27 mouse cellular contexts compared by ENCODE assay signal in the genomic region with DNA sequence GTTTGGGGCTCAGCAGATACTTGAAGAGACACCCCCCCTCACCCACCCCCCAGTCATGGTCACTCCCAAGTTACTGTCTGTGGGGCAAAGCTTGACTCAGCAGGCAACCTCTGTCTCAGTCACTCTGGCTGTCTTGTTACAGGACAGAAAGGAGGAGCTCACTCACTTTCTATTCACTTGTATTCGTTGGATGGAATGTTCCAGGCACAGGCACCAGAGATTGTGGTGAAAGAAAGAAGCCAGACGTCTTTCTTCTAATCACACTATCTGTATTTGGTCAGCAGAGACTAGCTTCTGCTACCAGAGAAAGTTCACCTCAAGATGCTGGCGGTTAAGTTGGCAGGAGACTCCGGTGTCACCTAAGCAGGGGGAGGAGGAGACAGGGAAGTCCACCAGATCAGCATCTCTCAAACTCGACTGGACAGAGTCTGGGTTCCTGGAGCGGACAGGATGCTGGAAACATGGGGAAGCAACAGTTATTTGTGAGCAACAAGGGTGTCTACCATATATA. TPM values are rescaled to one million over a fixed set of nuclear protein-coding genes. Genes with fewer than 3 reads are reported as not detected.
DNase-seq lines count a peak whose midpoint lies in the region; ATAC-seq and TF ChIP-seq lines count a peak whose summit lies in the region.
"Had no signal": no experiment of that assay in that cellular context is flagged by ENCODE, and none has a peak within 500 bp of the region (broad histone marks: within the 10 kb centered on the region; RNA-seq: fewer than 3 reads in every experiment).

No protein-coding gene starts in this region.

- TF ChIP-seq POLR2A in cerebellum, adult 2 months (IDR thresholded peaks at IDR 0.05; ENCODE audit: borderline replicate concordance, insufficient read depth, low read length) = no peak

- no peak for TF ChIP-seq CTCF in cerebellum, adult 2 months (IDR thresholded peaks at IDR 0.05; ENCODE audit: borderline replicate concordance, insufficient read depth, low read depth, low read length)

- WGBS in cerebellum, adult 2 months = 85% methylated on average over 6 of the region's 6 CpGs
- WGBS in heart, embryonic 13.5 days = 16% methylated on average over 6 of the region's 6 CpGs
- WGBS in heart, embryonic 12.5 days = 20% methylated on average over 6 of the region's 6 CpGs

- H3K9ac ChIP-seq in heart, embryonic 13.5 days = no peak overlapping the region
- H3K9ac ChIP-seq in heart, embryonic 12.5 days = no peak overlapping the region
- H3K9ac ChIP-seq: forebrain, embryonic 13.5 days; hindbrain, embryonic 13.5 days; intestine, embryonic 15.5 days had no signal

- no peak overlapping the region for H3K4me3 ChIP-seq in cerebellum, adult 2 months (replicated peaks; ENCODE audit: insufficient read depth, low read depth, low read length)
- no peak overlapping the region for H3K4me3 ChIP-seq in heart, embryonic 13.5 days
- no peak overlapping the region for H3K4me3 ChIP-seq in heart, embryonic 12.5 days
- H3K4me3 ChIP-seq: forebrain, embryonic 10.5 days; forebrain, embryonic 13.5 days; hindbrain, embryonic 10.5 days; hindbrain, embryonic 13.5 days; intestine, embryonic 15.5 days had no signal

- peaks cover 44% of the 10 kb centered on the region for H3K4me1 ChIP-seq in cerebellum, adult 2 months (ENCODE audit: control insufficient read depth, insufficient read depth, low read length)
- peaks cover 45% of the 10 kb centered on the region for H3K4me1 ChIP-seq in heart, embryonic 13.5 days
- H3K4me1 ChIP-seq in heart, embryonic 12.5 days (replicated peaks) = peaks cover 36% of the 10 kb centered on the region
- H3K4me1 ChIP-seq: forebrain, embryonic 10.5 days; forebrain, embryonic 13.5 days; hindbrain, embryonic 10.5 days; hindbrain, embryonic 13.5 days; intestine, embryonic 15.5 days had no signal

- H3K27me3 ChIP-seq in cerebellum, adult 2 months (ENCODE audit: control insufficient read depth, insufficient read depth, low read length) = no peaks in the 10 kb centered on the region
- no peaks in the 10 kb centered on the region for H3K27me3 ChIP-seq in heart, embryonic 13.5 days (replicated peaks)
- no peaks in the 10 kb centered on the region; the same call in 1 of the 2 replicates for H3K27me3 ChIP-seq in heart, embryonic 12.5 days (replicated peaks)
- H3K27me3 ChIP-seq: CH12.LX; forebrain, embryonic 13.5 days; hindbrain, embryonic 13.5 days; intestine, embryonic 15.5 days had no signal

- no peaks in the 10 kb centered on the region for H3K9me3 ChIP-seq in heart, embryonic 13.5 days
- H3K9me3 ChIP-seq in heart, embryonic 12.5 days (replicated peaks) = no peaks in the 10 kb centered on the region
- H3K9me3 ChIP-seq: forebrain, embryonic 10.5 days; forebrain, embryonic 13.5 days; G1E; hindbrain, embryonic 10.5 days; hindbrain, embryonic 13.5 days; intestine, embryonic 15.5 days had no signal

- peak overlapping the region; percentile 24; the same call in 1 of the 2 replicates for H3K4me2 ChIP-seq in heart, embryonic 13.5 days
- H3K4me2 ChIP-seq in heart, embryonic 12.5 days = no peak overlapping the region
- H3K4me2 ChIP-seq: forebrain, embryonic 13.5 days; hindbrain, embryonic 13.5 days; intestine, embryonic 15.5 days had no signal

- DNase-seq in cerebellum, adult 2 months = no peak
- no peak for DNase-seq in cerebellum, adult 11 months
- DNase-seq in lung, postnatal 25 days (ENCODE audit: low spot score) = peak; percentile 22
- no peak for DNase-seq in lung, postnatal 14 days
- DNase-seq in ZHBTc4 (ENCODE audit: low read depth, low spot score) = peak; percentile 74
- DNase-seq: adrenal gland, adult 8-10 months; adrenal gland, postnatal 25 days; B cell, adult 2 months; cerebellum, adult 8-10 months; cerebellum, postnatal 14 days; gastrocnemius, postnatal 10 days; gastrocnemius, postnatal 36 days; heart, postnatal 36 days; kidney, adult 11 months had no signal

- ATAC-seq in heart, embryonic 13.5 days (ENCODE audit: extremely low read depth, insufficient number of reproducible peaks, low FRiP score, low TSS enrichment) = no peak
- ATAC-seq in heart, embryonic 12.5 days (ENCODE audit: insufficient number of reproducible peaks, low FRiP score) = no peak
- ATAC-seq: activated CD4-positive, CD25-positive, alpha-beta regulatory T cell, adult 4 months; forebrain, embryonic 13.5 days; forebrain, embryonic 16.5 days; hindbrain, embryonic 16.5 days; intestine, embryonic 15.5 days had no signal

- peak overlapping the region; percentile 94; the same call in 1 of the 2 replicates for H3K27ac ChIP-seq in cerebellum, adult 2 months (ENCODE audit: insufficient read depth, low read length)
- peak overlapping the region; percentile 36 for H3K27ac ChIP-seq in heart, embryonic 13.5 days (replicated peaks)
- H3K27ac ChIP-seq in heart, embryonic 12.5 days (ENCODE audit: poor library complexity, severe bottlenecking) = no peak overlapping the region
- H3K27ac ChIP-seq: forebrain, embryonic 10.5 days; forebrain, embryonic 13.5 days; hindbrain, embryonic 10.5 days; hindbrain, embryonic 13.5 days; intestine, embryonic 15.5 days had no signal

- no peaks in the 10 kb centered on the region for H3K36me3 ChIP-seq in heart, embryonic 13.5 days
- no peaks in the 10 kb centered on the region for H3K36me3 ChIP-seq in heart, embryonic 12.5 days
- H3K36me3 ChIP-seq: forebrain, embryonic 10.5 days; G1E; hindbrain, embryonic 10.5 days; hindbrain, embryonic 13.5 days; intestine, embryonic 15.5 days had no signal

RNA-seq across cellular contexts. Expression of gene Aldh3a1, which starts 17.0 kb away (rescaled TPM):
- polyA plus RNA-seq in cerebellum, adult 2 months (2012; rRNA removed) = 1.2 and 2.1 TPM in 2 replicates
- 0.08 and 0.17 TPM in 2 replicates for polyA plus RNA-seq in heart, embryonic 13.5 days (2015; fragmentation: Nextera tagmentation; extraction: Ambion mirVana)
- polyA plus RNA-seq in heart, embryonic 12.5 days (2016; fragmentation: Nextera tagmentation; extraction: Ambion mirVana) = 0.18 TPM in 1 of 2 replicates, not detected in the other
- polyA plus RNA-seq: activated CD4-positive, CD25-positive, alpha-beta regulatory T cell, adult 4 months; embryonic facial prominence, embryonic 11.5 days; forebrain, embryonic 10.5 days; forebrain, embryonic 13.5 days; G1E; hindbrain, embryonic 10.5 days; hindbrain, embryonic 13.5 days; intestine, embryonic 15.5 days had no signal

RNA-seq across cellular contexts. Expression of gene Aldh3a2, which starts 43.0 kb away (rescaled TPM):
- polyA plus RNA-seq in cerebellum, adult 2 months (2012; rRNA removed) = 68.4 and 74.8 TPM in 2 replicates
- polyA plus RNA-seq in heart, embryonic 13.5 days (2015; fragmentation: Nextera tagmentation; extraction: Ambion mirVana) = 26.0 and 26.9 TPM in 2 replicates
- polyA plus RNA-seq in heart, embryonic 12.5 days (2016; fragmentation: Nextera tagmentation; extraction: Ambion mirVana) = 32.0 and 33.1 TPM in 2 replicates

RNA-seq across cellular contexts. Expression of gene Usp22, which starts 49.4 kb away (rescaled TPM):
- 142 and 148 TPM in 2 replicates for polyA plus RNA-seq in cerebellum, adult 2 months (2012; rRNA removed)
- polyA plus RNA-seq in heart, embryonic 13.5 days (2015; fragmentation: Nextera tagmentation; extraction: Ambion mirVana) = 69.9 and 76.1 TPM in 2 replicates
- 106 and 112 TPM in 2 replicates for polyA plus RNA-seq in heart, embryonic 12.5 days (2016; fragmentation: Nextera tagmentation; extraction: Ambion mirVana)

Comparison
In these comparisons a context has a peak if more than half of its experiments do, and no peak if none do; other contexts are left out.
1. DNase-seq: peak in lung, postnatal 25 days (single experiment) and ZHBTc4 (single experiment); none in cerebellum, adult 2 months (0 of 2), cerebellum, adult 11 months (single experiment) and lung, postnatal 14 days (single experiment).